Mouse (Mus musculus): ENCODE measurements at regions not wholly inside any gene's neighbourhood (a gene's known extent, or its start where the extent isn't known, plus 50 kb on each side); places are given as distances from the start of the nearest gene placed in this dataset.
A peak's percentile ranks its signal among the peaks of the same experiment; 100 is the strongest.
"Not testable (repeated sequence)": the region's sequence is repeated elsewhere in the genome, so short reads cannot be mapped to it uniquely, and the experiment has no call there.

- no peak for DNase-seq (ENCODE audit: low spot score)
Observed at GRCm38 (mm10) chr12:74825664-74826063, 351.5 kb downstream of the Kcnh5 start.

- DNase-seq (ENCODE audit: low spot score): peak; percentile 26
Observed at GRCm38 (mm10) chr12:74824735-74825494, 352.2 kb downstream of the Kcnh5 start.

DNA sequence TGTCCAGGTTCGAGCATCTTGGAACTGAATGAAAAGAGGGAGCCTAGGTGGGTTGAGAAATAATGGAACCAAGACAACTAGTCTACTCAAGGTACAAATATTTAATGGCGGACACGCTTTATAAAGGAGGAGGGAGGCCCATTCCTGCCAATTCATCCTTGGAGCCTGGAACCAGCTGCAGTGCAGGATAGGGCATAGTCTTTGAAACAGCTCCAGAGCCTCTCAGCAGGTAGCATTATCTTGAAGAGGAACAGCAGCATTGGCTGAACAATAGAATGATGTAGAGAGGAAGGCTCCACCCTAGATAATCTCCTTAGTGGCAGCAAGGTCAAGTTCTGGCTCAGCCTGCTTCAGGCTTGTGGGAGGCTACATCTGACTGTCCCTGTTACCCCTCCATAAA, 361.0 kb downstream of the Kcnh5 start:
- not testable (repeated sequence) for DNase-seq (ENCODE audit: low spot score)

- not testable (repeated sequence) for DNase-seq (ENCODE audit: low spot score)
Observed at GRCm38 (mm10) chr12:74808571-74808970, 368.6 kb downstream of the Kcnh5 start.

DNA sequence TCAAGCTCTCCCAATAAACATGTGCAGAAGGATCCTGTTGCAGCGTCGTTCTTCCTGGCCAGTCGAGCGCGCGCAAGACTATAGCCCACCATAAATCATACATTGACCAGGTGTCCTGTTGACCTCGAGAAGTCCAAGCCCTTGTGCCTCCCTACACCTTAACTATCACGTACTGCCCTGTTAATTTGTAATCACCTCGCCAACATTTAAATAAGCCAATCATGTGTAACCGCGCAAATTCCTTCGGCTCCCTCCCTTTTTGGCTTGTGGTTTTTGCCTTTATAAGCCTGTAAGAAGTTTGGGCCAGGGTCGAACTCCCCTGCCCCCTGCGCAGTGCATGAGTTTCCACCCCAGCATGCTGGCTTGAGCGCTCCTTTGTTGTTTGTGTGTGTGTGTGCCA, 369.2 kb downstream of the Kcnh5 start:
- not testable (repeated sequence) for DNase-seq (ENCODE audit: low spot score)

GRCm38 (mm10) chr12:74803740-74804512, 373.2 kb downstream of the Kcnh5 start:
- DNase-seq (ENCODE audit: low spot score): no peak

GRCm38 (mm10) chr12:74792036-74792435, 385.1 kb downstream of the Kcnh5 start:
- peak; percentile 36 for DNase-seq (ENCODE audit: low spot score)

GRCm38 (mm10) chr12:74762284-74762683, 414.8 kb downstream of the Kcnh5 start:
- no peak for DNase-seq (ENCODE audit: low spot score)

DNA sequence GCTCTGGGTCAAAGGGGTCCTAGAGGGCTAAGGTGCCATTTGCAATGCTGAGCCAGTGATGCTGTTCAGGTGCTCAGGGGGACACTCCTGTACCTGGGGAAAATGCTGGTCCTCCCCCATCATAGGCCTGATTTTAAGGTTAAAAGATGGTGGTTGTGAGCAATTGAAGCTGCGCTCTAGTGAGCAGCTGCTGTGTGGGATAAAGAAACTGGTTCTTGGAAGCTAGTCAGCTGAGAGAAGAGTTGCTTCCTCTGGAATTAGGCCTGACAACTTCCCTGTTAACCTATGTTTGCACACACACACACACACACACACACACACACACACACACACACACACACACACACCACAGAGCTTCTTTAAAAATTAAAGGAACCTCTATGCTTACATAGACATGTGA, 428.9 kb upstream of the Gm11042 start:
- no peak for DNase-seq (ENCODE audit: low spot score)

GRCm38 (mm10) chr12:74728866-74729265, 412.7 kb upstream of the Gm11042 start:
- DNase-seq (ENCODE audit: low spot score): no peak

- DNase-seq (ENCODE audit: low spot score): peak; percentile 8
Observed at GRCm38 (mm10) chr12:74679149-74679548, 363.0 kb upstream of the Gm11042 start.

DNA sequence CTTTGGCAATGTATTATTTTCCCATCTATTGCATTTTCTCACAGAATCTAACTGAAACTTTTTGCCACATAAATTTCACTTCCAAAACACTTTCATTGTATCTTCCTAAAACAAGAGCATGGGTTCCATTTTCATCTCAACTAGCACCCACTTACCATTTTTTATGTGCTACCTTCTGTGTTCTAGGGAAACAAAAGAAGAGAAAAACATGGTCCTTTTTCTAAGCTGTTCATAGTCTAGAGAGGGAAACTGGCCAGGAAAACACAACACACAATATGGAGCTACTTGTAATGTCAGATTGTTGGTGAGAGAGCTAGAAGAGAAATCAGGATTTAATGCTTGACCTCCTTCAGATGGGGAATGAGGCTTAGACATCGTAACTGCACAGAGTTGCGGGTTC, 361.6 kb upstream of the Gm11042 start:
- DNase-seq (ENCODE audit: low spot score): no peak

GRCm38 (mm10) chr12:74658406-74658805, 342.2 kb upstream of the Gm11042 start:
- no peak for DNase-seq (ENCODE audit: low spot score)

GRCm38 (mm10) chr12:74657036-74657648, 340.9 kb upstream of the Gm11042 start:
- no peak for DNase-seq (ENCODE audit: low spot score)

DNA sequence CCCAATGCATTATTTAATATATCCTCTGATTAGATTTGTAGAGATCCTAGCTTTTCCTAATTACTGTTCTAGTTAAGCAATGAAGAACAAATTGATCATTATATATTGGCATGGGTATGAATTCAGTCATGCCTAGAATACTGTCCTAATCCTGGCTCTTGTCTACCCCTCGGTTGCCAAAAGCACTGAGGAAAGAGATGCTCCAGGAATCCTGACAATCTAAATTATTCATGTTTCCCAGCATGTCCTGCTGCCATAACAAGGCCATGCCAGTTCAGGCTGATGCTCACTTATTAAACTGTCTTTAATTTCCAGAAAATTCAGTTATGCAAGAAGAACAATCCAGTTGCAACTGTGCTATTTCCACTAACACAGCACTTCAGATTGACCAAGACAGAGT, 335.1 kb upstream of the Gm11042 start:
- DNase-seq (ENCODE audit: low spot score): no peak

DNA sequence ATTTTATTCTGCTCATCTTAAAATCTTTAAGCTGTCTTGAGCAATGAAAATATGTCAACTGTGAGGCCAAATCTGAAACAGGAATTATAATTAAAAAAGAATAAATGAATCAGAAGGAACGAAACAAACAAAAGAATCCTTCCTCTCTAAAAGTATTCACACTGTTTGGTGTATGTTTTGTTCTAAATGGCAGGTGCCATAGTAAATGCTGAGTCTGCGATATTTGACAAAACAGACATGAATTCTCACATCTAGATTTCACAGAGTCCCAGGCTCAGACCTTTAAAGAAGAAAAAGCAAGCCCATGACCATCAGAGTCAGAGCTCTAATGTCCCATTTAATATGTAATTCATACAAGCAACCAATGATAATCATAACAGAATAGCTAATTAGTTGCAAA, 316.6 kb upstream of the Gm11042 start:
- DNase-seq (ENCODE audit: low spot score): no peak

DNA sequence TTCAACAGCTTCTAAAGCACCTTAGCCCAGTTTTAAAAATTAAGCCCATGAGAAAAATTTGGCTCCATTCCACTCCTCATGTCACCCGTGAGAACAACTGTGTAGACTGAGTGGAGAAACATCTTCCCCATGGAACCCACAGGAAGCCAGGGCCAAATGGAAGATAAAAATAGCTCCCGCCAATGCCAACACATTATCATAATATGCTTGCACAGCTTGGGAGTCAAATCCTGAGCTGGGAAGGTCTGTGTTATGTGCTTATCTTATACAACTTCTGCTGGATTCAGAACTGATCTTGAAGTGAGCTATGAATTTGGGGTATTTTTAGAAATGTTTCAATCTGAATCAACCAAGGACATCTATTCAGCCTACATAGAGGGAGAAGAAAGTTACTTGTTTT, 279.0 kb upstream of the Gm11042 start:
- peak; percentile 18 for DNase-seq (ENCODE audit: low spot score)

DNA sequence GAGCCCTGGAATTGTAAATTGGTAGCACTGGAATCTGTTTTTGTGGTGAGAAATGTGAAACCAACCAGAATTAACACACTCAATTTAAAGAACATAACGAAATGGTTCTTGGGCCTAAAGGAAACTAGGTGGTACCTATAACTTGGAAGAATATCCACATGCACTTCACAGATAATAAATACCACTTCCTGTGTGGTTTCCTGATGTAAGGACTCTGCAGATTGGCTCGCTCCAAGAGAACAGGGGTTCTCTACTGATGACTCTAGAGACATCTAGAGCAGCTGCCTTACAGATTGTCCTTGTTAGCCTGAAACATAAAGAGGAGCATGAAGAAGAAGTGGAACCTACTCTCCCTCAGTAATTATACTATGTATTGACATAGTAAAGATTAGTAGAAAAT, 238.4 kb upstream of the Gm11042 start:
- no peak for DNase-seq (ENCODE audit: low spot score)

GRCm38 (mm10) chr12:74544172-74544571, 228.0 kb upstream of the Gm11042 start:
- DNase-seq (ENCODE audit: low spot score): no peak

GRCm38 (mm10) chr12:74534882-74535281, 218.7 kb upstream of the Gm11042 start:
- DNase-seq (ENCODE audit: low spot score): no peak

DNA sequence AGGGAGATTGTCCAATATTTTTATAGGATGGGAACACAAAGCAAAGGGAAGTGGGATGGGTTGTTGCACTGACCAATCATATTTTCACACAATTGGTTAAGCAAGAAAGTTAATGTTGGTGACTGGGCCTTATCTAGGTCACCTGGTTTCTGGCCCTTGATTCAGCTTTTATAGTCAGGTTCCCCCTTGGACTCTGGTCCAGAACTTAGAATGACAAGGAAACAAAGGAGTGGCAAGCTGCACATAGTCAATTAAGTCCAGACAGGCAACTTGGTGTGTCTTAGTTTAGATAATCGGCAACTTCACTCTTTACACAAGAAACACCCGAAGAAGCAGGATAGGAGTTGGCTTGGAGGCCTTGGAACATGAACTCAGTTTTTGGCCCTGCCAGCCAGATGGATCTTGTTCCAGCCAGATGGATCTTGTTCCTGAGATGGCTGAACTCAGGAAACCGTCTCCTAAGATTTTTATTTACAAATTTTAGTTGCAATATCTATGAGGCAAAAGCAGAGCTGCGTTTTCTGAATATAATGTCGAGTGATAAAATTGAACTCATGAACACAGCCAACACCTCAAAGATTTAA, 212.9 kb upstream of the Gm11042 start:
- no peak for DNase-seq (ENCODE audit: low spot score)

GRCm38 (mm10) chr12:74527190-74527621, 211.0 kb upstream of the Gm11042 start:
- DNase-seq (ENCODE audit: low spot score): peak; percentile 6

DNA sequence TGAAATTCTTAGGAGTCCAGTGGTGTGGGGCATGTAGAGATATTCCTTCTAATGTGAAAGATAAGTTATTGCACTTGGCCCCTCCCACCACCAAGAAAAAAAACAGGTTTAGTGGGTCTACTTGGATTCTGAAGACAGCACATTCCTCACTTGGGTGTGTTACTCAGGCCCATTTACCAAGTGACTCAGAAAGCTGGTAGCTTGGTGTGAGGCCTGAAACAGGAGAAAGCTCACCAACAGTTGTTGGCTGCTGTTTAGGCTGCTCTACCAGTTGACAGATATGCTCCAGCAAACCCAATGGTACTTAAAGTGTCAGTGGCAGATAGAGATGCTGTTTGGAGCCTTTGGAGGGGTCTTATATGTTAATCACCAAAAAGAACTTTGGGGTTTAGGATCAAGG, 207.8 kb upstream of the Gm11042 start:
- no peak for DNase-seq (ENCODE audit: low spot score)

All from layer of hippocampus, adult 11-12 months (tissue).